Mouse (Mus musculus) urinary bladder, postnatal 14 days (tissue): ENCODE data around the gene Ndufv3.
"Not testable (repeated sequence)": the region's sequence is repeated elsewhere in the genome, so short reads cannot be mapped to it uniquely, and the experiment has no call there.

Source experiments
- DNase-seq: peaks from one replicate; pipeline ENCODE4 v3.0.0; 2021; ENCODE audit warnings: low spot score

Ndufv3 gene

GRCm38 (mm10) chr17:31512593-31512992 is 7.3 kb upstream of the Ndufv3 start:
- no peak for DNase-seq

GRCm38 (mm10) chr17:31514696-31515095 is 5.2 kb upstream of the Ndufv3 start:
- DNase-seq = no peak

- no peak for DNase-seq
These were observed 470 bp upstream of the Ndufv3 start for GRCm38 (mm10) chr17:31519344-31519945.

GRCm38 (mm10) chr17:31520895-31521294 is 980 bp downstream of the Ndufv3 start:
- peak; percentile 48 for DNase-seq

- no peak for DNase-seq
These were observed 2.0 kb downstream of the Ndufv3 start for GRCm38 (mm10) chr17:31521948-31522347.

GRCm38 (mm10) chr17:31525114-31525513 is 5.2 kb downstream of the Ndufv3 start:
- DNase-seq = no peak

GRCm38 (mm10) chr17:31525816-31526215 is 5.9 kb downstream of the Ndufv3 start:
- DNase-seq = no peak

GRCm38 (mm10) chr17:31529314-31529713 is 9.4 kb downstream of the Ndufv3 start:
- peak; percentile 61 for DNase-seq

GRCm38 (mm10) chr17:31531441-31532158 is 11.7 kb downstream of the Ndufv3 start:
- no peak for DNase-seq

- not testable (repeated sequence) for DNase-seq
These were observed 12.4 kb downstream of the Ndufv3 start for GRCm38 (mm10) chr17:31532331-31532730.

GRCm38 (mm10) chr17:31535358-31535757 is 15.4 kb downstream of the Ndufv3 start:
- DNase-seq = no peak

GRCm38 (mm10) chr17:31535871-31536629 is 16.1 kb downstream of the Ndufv3 start:
- DNase-seq = peak; percentile 35

GRCm38 (mm10) chr17:31540101-31540500 is 20.2 kb downstream of the Ndufv3 start:
- DNase-seq = no peak

GRCm38 (mm10) chr17:31540809-31541459 is 21.0 kb downstream of the Ndufv3 start:
- DNase-seq = no peak

GRCm38 (mm10) chr17:31541460-31541831 is 21.5 kb downstream of the Ndufv3 start:
- no peak for DNase-seq

- DNase-seq = no peak
These were observed 23.7 kb downstream of the Ndufv3 start for GRCm38 (mm10) chr17:31543574-31543973.

GRCm38 (mm10) chr17:31546444-31547196 is 26.7 kb downstream of the Ndufv3 start:
- DNase-seq = no peak

GRCm38 (mm10) chr17:31547974-31548373 is 28.1 kb downstream of the Ndufv3 start:
- DNase-seq = no peak

GRCm38 (mm10) chr17:31549389-31549788 is 29.5 kb downstream of the Ndufv3 start:
- no peak for DNase-seq

GRCm38 (mm10) chr17:31552601-31553000 is 32.7 kb downstream of the Ndufv3 start:
- DNase-seq = not testable (repeated sequence)

- no peak for DNase-seq
These were observed 36.3 kb downstream of the Ndufv3 start for GRCm38 (mm10) chr17:31556253-31556652.
